Mouse (Mus musculus): ENCODE measurements around the gene Enpp6.

DNA sequence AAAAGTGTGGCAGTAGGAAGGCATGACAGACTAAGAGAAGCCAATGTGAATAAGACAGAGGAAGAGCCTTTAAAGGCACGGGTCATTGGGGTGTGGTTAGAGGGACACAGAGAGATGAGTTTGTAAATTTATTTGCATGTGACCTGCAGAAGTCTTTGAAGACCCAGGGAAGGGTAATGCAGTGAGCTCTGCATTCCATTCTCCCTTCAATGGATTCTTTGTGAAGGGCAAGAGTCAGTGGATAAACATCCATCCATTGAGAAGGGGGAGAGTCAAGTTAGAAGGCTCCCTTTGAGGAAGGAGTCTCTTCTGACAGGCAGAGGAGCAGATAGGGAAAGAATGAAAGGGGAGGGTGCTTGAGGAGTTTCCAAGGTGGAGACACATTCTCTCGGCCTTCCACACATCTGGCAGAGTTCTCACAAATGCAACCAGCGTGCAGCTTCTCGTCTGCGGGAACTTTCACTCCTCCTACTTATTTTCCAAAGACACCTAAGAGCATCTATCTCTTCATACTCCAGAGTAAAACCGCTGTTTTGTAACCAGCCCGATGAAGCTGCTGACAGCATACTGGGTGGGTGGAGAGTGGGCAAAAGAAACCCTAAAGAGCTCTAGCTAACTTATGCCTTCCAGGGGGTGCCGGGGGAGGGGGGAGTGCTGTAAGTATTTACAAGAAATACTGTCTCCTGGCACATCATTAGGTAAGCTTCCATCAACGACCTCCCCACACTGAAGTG, 9.4 kb downstream of the Enpp6 start:
- TF ChIP-seq CTCF (IDR thresholded peaks at IDR 0.05) (no peak), EP300 (IDR thresholded peaks at IDR 0.05) (no peak)

All from lung, postnatal 0 days (tissue).